Mouse (Mus musculus) ES-E14 (cell line): Measurements from ENCODE around the gene Gm45711. TPM values are rescaled to one million over a fixed set of nuclear protein-coding genes. Genes with fewer than 3 reads are reported as not detected.
"Not testable (repeated sequence)": the region's sequence is repeated elsewhere in the genome, so short reads cannot be mapped to it uniquely, and the experiment has no call there.

Source experiments
- DNase-seq: peaks from one replicate; pipeline ENCODE4 v3.0.0-alpha.2; 2013; ENCODE audit warnings: low read depth, low spot score
- H3K27ac ChIP-seq: 2 replicates; pipeline ENCODE4 v1.5.1; 2012; ENCODE audit warnings: low read depth, mild to moderate bottlenecking, low read length, moderate library complexity, mixed read lengths; ENCODE audit not compliant: poor library complexity, insufficient read depth, severe bottlenecking
- H3K36me3 ChIP-seq: 2 replicates; pipeline ENCODE4 v1.6.1; 2012; ENCODE audit warnings: mild to moderate bottlenecking, low read length, moderate library complexity, mixed read lengths; ENCODE audit not compliant: control insufficient read depth, poor library complexity, insufficient read depth, severe bottlenecking
- H3K4me1 ChIP-seq, 2 experiments: fragments of 150-350 bp in 1 of 2; sonication (generic) in 1 of 2; 2 replicates each; pipeline ENCODE4 v1.6.1; 2012; ENCODE audit warnings: low read length in 2 of 2, mild to moderate bottlenecking in 1 of 2, mixed read lengths in 1 of 2; ENCODE audit not compliant: control insufficient read depth in 2 of 2, insufficient read depth in 2 of 2, poor library complexity in 1 of 2
- H3K4me3 ChIP-seq, 2 experiments: fragments of 150-350 bp in 1 of 2; sonication (generic) in 1 of 2; 2 replicates each; pipeline ENCODE4 v1.5.1; 2012; ENCODE audit warnings: low read length in 2 of 2, low read depth in 1 of 2, mild to moderate bottlenecking in 1 of 2, mixed read lengths in 1 of 2; ENCODE audit not compliant: insufficient read depth in 1 of 2, poor library complexity in 1 of 2, severe bottlenecking in 1 of 2
- H3K9ac ChIP-seq: 2 replicates; pipeline ENCODE4 v1.6.1; 2012; ENCODE audit warnings: low read depth, mild to moderate bottlenecking, low read length, mixed read lengths; ENCODE audit not compliant: poor library complexity, insufficient read depth, severe bottlenecking
- H3K9me3 ChIP-seq: fragments of 150-350 bp; sonication (generic); 2 replicates; pipeline ENCODE4 v1.6.1; 2012; ENCODE audit warnings: low read depth, mild to moderate bottlenecking, low read length; ENCODE audit not compliant: control insufficient read depth, insufficient read depth
- CHD2 ChIP-seq: IDR thresholded peaks from 2 replicates; pipeline ENCODE4 v1.6.1; 2014; ENCODE audit warnings: mild to moderate bottlenecking, low read depth, low read length, inconsistent platforms
- HCFC1 ChIP-seq: IDR thresholded peaks from 2 replicates; pipeline ENCODE4 v1.6.1; 2012; ENCODE audit warnings: low read length, inconsistent platforms, borderline replicate concordance; ENCODE audit not compliant: insufficient read depth
- MAFK ChIP-seq: IDR thresholded peaks from 2 replicates; pipeline ENCODE4 v1.6.1; 2014; ENCODE audit warnings: mild to moderate bottlenecking, low read depth, low read length, inconsistent platforms; ENCODE audit not compliant: insufficient read depth
- ZC3H11A ChIP-seq: IDR thresholded peaks from 2 replicates; pipeline ENCODE4 v1.6.1; 2012; ENCODE audit warnings: low read depth, mild to moderate bottlenecking, inconsistent platforms, low read length, borderline replicate concordance
- ZNF384 ChIP-seq: IDR thresholded peaks from 2 replicates; pipeline ENCODE4 v1.6.1; 2012; ENCODE audit warnings: low read depth, low read length, inconsistent platforms
- in situ Hi-C, 2 experiments: fragments of 600-800 bp; cut with MboI; formaldehyde crosslinking; loops; one replicate each; pipeline ENCODE4 v1.15.1; 2025; ENCODE audit warnings: low sequenced_read_pairs in 2 of 2, inconsistent platforms in 1 of 2; ENCODE audit not compliant: unreplicated experiment in 2 of 2
- total RNA-seq: library from RNA; depleted of rRNA; stranded (reverse); fragments of 300-350 nt; gene quantifications from 2 replicates; pipeline ENCODE4 v1.2.3, GENCODE M21; 2012

Gene Gm45711
- total RNA-seq, 1 experiment = not detected

DNA sequence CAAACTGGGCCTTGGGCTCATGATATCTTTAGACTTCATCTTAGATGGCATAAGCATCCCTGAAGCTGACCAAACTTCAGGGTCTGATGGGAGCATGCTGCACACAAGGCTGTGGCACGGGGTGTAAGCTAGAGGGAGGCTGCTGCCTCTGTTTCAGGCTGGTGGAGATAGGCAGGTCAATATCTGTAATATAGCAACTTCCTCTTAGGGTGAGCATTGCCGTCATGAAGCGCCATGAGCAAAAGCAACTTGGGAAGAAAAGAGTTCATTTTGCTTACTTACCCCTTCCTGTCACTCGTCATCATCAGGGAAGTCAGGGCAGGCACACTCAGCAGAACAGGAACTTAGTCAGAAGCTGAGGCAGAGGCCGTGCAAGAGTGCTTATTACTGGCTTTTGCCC, 23.9 kb upstream of the Gm45711 start:
- no peak overlapping the region for H3K9ac ChIP-seq
- no peaks in the 10 kb centered on the region for H3K4me1 ChIP-seq
- TF ChIP-seq MAFK = no peak
- no peak for TF ChIP-seq CHD2
- TF ChIP-seq HCFC1 = no peak
- TF ChIP-seq ZC3H11A = no peak
- TF ChIP-seq ZNF384 = no peak
- DNase-seq = no peak
- H3K4me3 ChIP-seq = no peak overlapping the region
- H3K9me3 ChIP-seq = no peaks in the 10 kb centered on the region
- no peaks in the 10 kb centered on the region for H3K36me3 ChIP-seq
- no peak overlapping the region for H3K27ac ChIP-seq
- in situ Hi-C loops = no loop called here

DNA sequence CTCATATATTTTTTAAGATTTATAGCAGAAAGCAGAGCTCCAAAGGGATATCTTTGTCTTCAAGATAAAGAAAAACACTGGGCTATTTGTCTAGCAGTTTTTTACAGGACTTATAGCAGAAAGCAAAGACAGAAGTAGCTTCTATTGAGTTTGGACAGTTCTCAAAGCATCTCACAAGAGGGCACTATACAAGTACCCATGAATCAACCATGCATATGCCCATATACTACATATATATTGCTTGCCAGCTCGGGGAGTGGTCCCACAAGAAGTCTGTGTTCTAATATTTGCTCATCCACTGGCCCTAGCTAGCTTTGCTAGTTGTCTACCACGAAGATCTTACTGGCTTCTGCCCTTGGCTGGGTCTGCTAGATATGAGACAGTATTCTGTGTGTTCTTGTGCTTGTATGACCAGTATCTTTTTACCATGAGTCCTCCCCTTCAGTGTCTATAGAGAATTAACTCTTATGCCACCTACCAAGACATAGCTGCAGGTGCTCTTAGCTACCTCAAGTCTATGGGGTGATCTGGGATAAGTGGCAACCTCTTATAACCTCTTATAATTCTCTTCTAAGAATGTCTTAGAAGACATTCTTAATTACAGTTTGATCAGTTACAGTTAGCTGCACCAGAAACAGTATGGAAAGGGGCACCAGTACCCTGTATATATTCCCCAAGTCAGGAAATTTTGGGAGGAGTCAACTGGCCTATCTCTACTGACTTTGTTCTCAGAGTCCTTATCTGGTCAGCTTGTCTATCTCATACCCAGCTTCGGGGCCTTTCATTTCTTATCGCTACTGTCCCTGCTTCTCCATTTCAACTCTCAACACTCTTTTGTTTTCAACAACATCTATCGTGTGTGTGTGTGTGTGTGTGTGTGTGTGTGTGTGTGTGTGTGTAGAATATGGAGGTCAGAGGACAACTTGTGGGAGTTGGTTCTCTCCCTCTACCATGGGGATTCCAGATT, 23.1 kb upstream of the Gm45711 start:
- DNase-seq = no peak

DNA sequence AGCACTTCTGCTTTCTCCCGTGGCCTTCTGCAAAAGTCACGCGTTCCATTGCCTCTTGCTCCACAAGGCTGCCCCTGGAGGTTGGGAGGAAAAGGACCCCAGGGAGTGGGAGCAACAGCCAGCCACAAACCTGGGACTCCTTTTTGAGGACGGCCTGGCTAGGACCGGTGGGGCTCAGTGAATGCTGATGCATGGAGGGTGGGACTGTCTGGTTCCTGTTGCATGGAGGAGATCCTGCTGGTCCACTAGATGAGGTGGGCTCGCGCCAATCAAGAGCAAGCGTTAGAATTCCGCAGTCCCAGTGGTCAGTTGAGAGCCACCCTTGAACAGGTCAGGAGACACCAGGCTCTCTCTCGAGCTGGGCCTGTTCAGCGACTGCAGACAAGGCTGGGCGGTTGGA, 12.0 kb upstream of the Gm45711 start, which contains the start of gene Cmtm2b:
TSS of gene Cmtm2b (plus strand) at position 301 of the 400 bp plus-strand sequence.
- H3K36me3 ChIP-seq, H3K4me3 ChIP-seq, H3K4me1 ChIP-seq, H3K27ac ChIP-seq, in situ Hi-C loops, DNase-seq, H3K9ac ChIP-seq, H3K9me3 ChIP-seq: not testable (repeated sequence)

More for the DNA sequence above, 23.1 kb upstream of the Gm45711 start:
- no peaks in the 10 kb centered on the region for H3K9me3 ChIP-seq
- no peak overlapping the region for H3K27ac ChIP-seq
- no peaks in the 10 kb centered on the region for H3K4me1 ChIP-seq
- H3K9ac ChIP-seq = no peak overlapping the region
- H3K36me3 ChIP-seq = no peaks in the 10 kb centered on the region
- no peak overlapping the region for H3K4me3 ChIP-seq
- in situ Hi-C loops = no loop called here
- no peak for TF ChIP-seq ZC3H11A
- TF ChIP-seq ZNF384 = no peak

DNA sequence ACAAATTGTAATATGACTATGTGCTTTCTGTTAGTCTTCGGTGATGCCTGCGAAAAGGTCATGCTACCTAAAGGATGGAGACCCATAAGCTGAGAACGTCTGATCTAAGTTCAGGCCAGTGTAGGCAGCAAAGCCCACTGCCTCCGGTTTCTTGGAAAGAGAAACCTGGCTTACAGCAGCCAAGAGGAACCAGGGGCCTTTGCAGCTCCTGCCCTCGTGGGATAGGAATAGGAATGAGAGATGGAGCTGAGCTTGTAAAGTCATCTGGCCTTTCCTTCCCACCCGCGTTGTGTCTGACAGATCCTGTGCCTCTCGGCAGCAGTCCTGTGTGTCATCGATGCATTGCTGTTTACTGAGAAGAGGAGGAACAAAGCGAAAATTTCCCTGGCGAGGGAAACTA, 11.4 kb upstream of the Gm45711 start, which contains the start of gene Gm11020:
TSS of gene Gm11020 (plus strand) at position 301 of the 400 bp plus-strand sequence.
- H3K9ac ChIP-seq, DNase-seq, H3K27ac ChIP-seq, in situ Hi-C loops, H3K4me3 ChIP-seq, H3K36me3 ChIP-seq, H3K4me1 ChIP-seq, H3K9me3 ChIP-seq: not testable (repeated sequence)

DNA sequence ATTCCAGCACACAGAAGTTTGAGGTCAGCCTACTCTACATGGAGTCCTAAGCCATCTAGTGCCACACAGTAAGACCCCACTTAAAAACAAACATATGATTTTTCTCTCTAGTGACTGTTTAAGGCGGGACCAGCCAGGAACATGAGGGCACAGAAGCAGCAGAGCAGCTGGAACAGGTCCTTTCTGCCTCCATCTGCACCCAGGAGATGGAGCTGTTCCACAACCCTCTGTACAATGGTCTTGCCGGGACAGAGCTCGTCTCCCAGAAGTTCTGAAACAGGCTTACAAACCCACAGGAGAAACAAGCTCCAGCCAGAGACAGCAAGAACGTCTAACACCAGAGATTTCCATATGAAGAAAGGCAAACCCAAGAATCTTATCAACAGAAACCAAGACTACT, 3.4 kb upstream of the Gm45711 start:
- Histone ChIP-seq H3K4me1 (peaks cover 0 to 3% of the 10 kb centered on the region in 2 experiments; a peak in 1 of 4 replicates), H3K9me3 (no peaks in the 10 kb centered on the region), H3K4me3 (no peak overlapping the region), H3K36me3 (no peaks in the 10 kb centered on the region), H3K27ac (no peak overlapping the region), H3K9ac (no peak overlapping the region)
- in situ Hi-C loops = no loop called here
- no peak for TF ChIP-seq MAFK
- TF ChIP-seq ZC3H11A = no peak
- no peak for TF ChIP-seq CHD2
- no peak for DNase-seq

DNA sequence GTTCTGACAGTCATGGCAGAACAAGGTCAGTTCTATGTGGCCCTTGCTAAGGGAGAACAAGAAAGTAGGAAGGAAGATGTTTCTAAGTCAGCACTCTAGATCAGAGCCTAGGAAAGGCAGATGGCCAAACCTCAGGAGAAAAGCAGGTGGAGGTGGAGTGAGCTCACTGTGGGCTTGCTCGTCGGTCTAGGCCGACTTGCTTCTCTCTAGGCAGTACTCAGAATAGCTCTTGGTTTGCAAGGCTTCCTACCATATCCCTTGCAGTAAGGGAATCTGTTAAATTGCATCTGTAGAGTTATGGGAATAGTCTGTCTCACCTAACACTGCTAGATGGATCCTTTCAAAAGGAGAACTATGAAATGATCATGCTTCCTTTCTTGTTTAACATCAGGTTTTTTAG, 2.1 kb upstream of the Gm45711 start:
- DNase-seq, H3K4me1 ChIP-seq, H3K27ac ChIP-seq, H3K36me3 ChIP-seq, in situ Hi-C loops, H3K9ac ChIP-seq, H3K4me3 ChIP-seq, H3K9me3 ChIP-seq: not testable (repeated sequence)

DNA sequence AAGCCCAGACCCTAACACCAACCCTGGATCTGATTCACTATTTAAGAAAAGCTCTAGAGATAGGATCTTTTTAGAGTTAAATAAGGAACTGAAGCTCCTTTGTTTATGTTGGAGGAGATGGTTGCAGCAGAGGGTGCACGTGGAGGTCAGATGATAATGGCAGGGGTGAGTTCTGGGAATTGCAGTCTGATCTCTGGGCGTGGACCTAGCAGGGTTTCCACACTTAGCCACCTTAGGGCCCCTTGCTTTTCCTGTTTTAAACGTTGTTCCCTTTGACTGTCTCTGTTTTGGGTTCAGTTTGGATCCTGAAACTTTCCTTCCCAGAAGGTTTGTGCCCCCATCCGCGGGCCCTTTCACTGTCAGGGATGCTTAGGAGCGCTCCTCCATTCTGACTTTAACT, 1.5 kb downstream of the Gm45711 start:
- DNase-seq, H3K4me1 ChIP-seq, H3K36me3 ChIP-seq, H3K9ac ChIP-seq, in situ Hi-C loops, H3K9me3 ChIP-seq, H3K4me3 ChIP-seq, H3K27ac ChIP-seq: not testable (repeated sequence)
